Mouse (Mus musculus) olfactory bulb, adult 2 months (tissue): Measurements from ENCODE around the gene Ucp2.
"Not testable (repeated sequence)": the region's sequence is repeated elsewhere in the genome, so short reads cannot be mapped to it uniquely, and the experiment has no call there.

Source experiments
- CTCF ChIP-seq: fragments of 200-500 bp; IDR thresholded peaks from 2 replicates; pipeline ENCODE4 v1.5.1; 2012; ENCODE audit warnings: low read depth, mild to moderate bottlenecking, low read length, moderate library complexity; ENCODE audit not compliant: insufficient read depth
- POLR2A ChIP-seq: fragments of 200-500 bp; IDR thresholded peaks from 2 replicates; pipeline ENCODE4 v1.6.1; 2012; ENCODE audit warnings: mild to moderate bottlenecking, low read depth, low read length, moderate library complexity; ENCODE audit not compliant: insufficient read depth

- not testable (repeated sequence) for TF ChIP-seq CTCF, POLR2A
Measured at GRCm38 (mm10) chr7:100482046-100482445, 11.1 kb upstream of the Ucp2 start.
